Mouse (Mus musculus): Measurements from ENCODE around the gene Plek.

DNA sequence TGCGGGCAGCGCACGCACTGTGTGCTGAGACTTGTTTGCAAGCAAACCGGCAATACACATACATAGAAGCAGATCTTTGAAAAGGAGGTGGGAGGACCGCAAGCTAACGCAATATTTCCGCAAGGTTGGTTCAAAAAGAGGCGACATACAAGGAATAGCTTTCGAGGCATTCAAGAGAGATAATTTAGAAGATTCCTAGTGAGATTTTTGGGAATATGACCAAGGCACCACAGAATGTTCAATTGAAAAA is 100.5 kb downstream of the Plek start:
- TF ChIP-seq CTCF (IDR thresholded peaks at IDR 0.05; ENCODE audit: low read depth): no peak
- TF ChIP-seq EP300 (optimal IDR thresholded peaks at IDR 0.05): no peak

Data from stomach, postnatal 0 days (tissue).